Mouse (Mus musculus) brown adipose tissue, adult 24 weeks (tissue): Measurements from ENCODE around the gene Hykk. TPM values are rescaled to one million over a fixed set of nuclear protein-coding genes. Genes with fewer than 3 reads are reported as not detected.
"Not testable (repeated sequence)": the region's sequence is repeated elsewhere in the genome, so short reads cannot be mapped to it uniquely, and the experiment has no call there.

Experiments used
- H3K27ac ChIP-seq: fragments of 200-500 bp; replicated peaks from 2 replicates; pipeline ENCODE4 v1.5.1; 2012; ENCODE audit warnings: low read depth, mild to moderate bottlenecking, low read length
- H3K4me1 ChIP-seq: fragments of 200-500 bp; 2 replicates; pipeline ENCODE4 v1.6.1; 2012; ENCODE audit warnings: low read length, mixed read lengths; ENCODE audit not compliant: control insufficient read depth, insufficient read depth, insufficient read length
- H3K4me3 ChIP-seq: fragments of 200-500 bp; 2 replicates; pipeline ENCODE4 v1.5.1; 2012; ENCODE audit warnings: low read depth, mild to moderate bottlenecking, low read length, moderate library complexity; ENCODE audit not compliant: insufficient read depth
- polyA plus RNA-seq: library from polyadenylated mRNA; stranded (reverse); fragments of >200 nt; gene quantifications from 2 replicates; pipeline ENCODE4 v1.2.4, GENCODE M21; 2012; ENCODE audit not compliant: missing spikeins, insufficient read depth, insufficient read length

Gene Hykk
- polyA plus RNA-seq, 1 experiment: 2.0 TPM

DNA sequence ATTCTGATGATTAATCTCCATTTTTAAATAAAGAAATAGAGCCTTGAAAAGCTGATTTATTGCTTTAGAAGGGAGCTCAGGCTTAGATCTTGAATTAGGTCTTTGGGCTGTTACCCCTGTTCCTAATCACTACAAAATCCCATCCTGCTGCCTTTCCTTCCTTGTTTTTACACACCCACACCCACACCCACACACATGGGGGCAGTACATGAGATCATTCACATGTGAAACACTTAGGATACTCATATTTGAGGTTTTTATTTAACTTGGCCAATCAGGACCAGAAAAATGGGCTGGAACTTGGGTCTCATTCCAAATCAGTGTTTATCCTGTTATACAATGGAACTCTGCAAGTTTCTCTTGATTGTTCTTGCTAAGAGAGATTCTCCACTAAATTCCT, 32.4 kb downstream of the Hykk start:
- H3K4me1 ChIP-seq: peaks cover 5% of the 10 kb centered on the region; the same call in 1 of the 2 replicates
- H3K27ac ChIP-seq: no peak overlapping the region

DNA sequence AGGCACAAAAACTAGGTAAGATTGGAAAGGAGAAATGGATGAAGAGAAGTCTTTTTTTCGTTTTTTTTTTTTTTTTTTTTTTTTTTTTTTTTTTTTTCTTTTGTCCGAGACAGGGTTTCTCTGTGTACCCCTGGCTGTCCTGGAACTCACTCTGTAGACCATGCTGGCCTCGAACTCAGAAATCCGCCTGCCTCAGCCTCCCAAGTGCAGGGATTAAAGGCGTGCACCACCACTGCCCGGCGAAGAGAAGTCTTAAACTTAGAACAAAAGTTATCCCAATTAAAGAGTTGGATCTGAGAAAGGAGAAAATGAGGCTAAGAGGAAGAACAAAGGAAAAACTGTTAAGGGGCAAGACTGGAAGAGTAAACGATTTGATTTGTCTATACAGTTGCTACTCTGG, 33.1 kb downstream of the Hykk start:
- H3K4me3 ChIP-seq: peak overlapping the region; percentile 53
- not testable (repeated sequence) for H3K4me1 ChIP-seq, H3K27ac ChIP-seq

More for the DNA sequence above, 32.4 kb downstream of the Hykk start:
- H3K4me3 ChIP-seq: no peak overlapping the region

DNA sequence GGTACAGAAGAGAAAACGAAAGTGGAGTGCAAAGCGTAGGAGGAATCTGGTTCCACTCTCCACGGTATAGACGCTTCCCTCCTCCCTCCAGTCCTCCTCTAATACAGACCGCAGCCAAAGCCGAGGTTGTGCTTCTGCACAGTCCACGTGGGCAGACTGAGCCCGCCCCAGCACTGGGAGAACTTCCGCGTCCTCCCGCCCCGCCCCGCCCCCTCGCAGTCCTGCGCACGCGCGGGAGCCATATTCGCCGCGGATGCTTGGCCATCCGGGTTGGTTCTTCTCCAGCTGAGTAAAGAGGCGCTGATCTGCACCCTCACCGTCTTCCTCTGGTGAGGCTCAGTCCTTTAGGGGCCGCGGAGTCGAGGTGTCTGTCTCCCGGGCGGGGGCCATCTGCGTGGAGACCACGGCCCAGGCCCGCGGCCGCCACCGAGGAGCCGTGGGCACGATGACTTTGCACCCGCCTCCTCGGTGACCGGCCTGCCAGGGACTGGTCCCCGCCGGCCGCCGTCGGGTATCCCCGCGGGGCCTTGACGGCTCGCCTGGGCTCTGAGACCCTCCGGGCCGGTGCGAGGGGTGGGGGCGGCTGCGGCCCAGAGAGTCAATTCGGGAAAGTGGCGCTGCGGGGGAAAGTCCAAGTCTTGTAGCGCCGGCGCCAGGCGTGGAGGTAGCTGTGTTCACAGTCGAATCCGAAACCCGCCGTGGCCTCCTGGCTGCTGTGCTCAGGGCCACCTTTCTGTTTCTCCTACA, 33.7 kb downstream of the Hykk start, which contains the start of the genes Psma4 and AY074887:
TSS of gene Psma4 (plus strand) at position 216 of the 747 bp plus-strand sequence.
TSS of gene AY074887 (minus strand) at position 424 of the 747 bp plus-strand sequence.
- peaks cover 5% of the 10 kb centered on the region; the same call in 1 of the 2 replicates for H3K4me1 ChIP-seq
- H3K4me3 ChIP-seq: peak within 1 kb of the TSS; percentile 95
- H3K27ac ChIP-seq: peak within 1 kb of the TSS; percentile 85

DNA sequence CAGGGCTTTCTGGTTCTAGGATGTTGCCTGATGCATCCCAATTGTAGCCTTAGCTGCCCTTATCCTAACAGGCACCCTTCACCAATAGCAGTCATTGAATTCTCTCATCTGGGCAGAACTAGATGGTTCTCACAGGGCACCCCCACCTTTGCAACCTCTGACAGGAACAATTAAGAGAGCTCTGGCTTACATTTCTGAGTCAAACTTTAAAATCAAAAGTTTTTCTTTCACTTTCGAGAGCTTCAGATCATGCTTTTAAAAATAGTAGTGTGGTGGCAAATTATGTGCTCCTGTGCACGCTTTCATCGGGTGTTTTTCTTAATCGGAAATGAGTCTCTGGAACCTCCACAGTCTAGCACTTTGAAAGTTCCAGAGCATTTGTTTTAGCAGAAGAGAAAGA, 44.0 kb downstream of the Hykk start:
- H3K4me1 ChIP-seq: no peaks in the 10 kb centered on the region
- H3K4me3 ChIP-seq: no peak overlapping the region
- H3K27ac ChIP-seq: no peak overlapping the region

DNA sequence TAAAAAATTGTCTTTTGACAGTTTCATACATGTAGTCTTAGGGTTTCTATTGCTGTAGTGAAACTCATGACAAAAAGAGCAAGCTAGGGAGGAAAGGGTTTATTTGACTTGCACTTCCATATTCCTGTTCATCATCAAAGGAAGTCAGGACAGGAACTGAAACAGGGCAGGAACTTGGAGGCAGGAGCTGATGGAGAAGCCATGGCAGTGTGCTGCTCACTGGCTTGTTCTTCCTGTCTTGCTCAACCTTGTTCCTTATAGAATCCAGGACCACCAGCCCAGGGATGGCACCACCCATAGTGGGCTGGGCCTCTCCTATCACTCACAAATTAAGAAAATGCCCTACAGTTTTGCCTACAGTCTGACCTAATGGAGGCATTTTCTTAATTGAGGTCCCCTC, 46.6 kb downstream of the Hykk start:
- Histone ChIP-seq H3K27ac (no peak overlapping the region), H3K4me3 (no peak overlapping the region), H3K4me1 (no peaks in the 10 kb centered on the region)

DNA sequence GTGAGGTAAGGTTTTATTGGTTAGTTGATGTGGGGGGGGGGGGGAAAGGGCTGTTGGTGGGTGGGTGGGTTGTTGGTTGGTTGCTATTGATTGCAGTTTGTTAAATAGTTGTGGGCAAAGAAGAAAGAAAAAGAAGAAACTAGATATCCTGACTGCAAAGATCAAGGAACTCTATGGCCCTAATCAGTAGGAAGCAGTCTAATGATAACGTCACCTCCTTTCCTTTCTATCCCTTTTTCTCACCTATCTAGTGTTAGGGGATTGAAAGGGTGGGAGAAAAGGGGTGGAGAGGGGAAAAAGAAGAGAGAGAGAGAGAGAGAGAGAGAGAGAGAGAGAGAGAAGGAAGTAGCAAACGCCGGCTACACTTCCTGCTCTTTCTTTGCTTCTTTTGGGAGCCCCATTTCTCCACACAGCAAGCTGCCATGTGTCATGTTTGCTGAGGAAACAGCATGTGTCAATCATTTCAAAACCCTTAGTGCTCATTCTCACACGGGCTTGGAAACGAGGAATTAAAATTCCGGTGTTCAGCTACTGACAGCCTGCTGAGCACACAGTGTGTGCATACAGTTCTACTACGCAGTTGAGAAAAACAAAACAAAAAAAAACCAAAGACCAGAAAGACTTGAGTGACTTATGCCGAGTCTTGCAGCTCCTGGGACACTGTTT, 53.0 kb downstream of the Hykk start:
- no peak overlapping the region for H3K4me3 ChIP-seq
- H3K4me1 ChIP-seq: no peaks in the 10 kb centered on the region
- no peak overlapping the region for H3K27ac ChIP-seq

DNA sequence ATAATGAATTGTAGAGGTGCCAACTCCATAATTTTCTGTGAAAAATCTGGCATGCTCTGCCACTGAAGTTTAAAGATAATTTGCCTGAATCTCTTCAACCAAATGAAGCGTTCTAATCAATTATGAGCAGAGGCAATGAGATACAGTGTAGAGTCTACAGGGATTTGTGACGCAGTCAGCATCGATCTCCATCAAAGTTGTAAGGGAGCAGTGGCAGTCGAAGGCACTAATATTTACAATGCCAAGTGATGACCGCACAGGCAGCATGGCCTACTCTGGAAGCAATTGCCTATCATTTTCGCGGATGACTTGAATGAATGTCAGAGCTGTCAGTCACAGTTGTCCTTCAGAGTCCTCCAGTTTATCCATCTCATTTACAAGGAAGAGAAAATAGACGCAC, 63.6 kb downstream of the Hykk start, which contains the start of gene Chrna5:
TSS of gene Chrna5 (plus strand) at position 207 of the 400 bp plus-strand sequence.
- H3K4me1 ChIP-seq: no peaks in the 10 kb centered on the region
- H3K27ac ChIP-seq: no peak within 1 kb of the TSS
- peak within 1 kb of the TSS; percentile 57 for H3K4me3 ChIP-seq

DNA sequence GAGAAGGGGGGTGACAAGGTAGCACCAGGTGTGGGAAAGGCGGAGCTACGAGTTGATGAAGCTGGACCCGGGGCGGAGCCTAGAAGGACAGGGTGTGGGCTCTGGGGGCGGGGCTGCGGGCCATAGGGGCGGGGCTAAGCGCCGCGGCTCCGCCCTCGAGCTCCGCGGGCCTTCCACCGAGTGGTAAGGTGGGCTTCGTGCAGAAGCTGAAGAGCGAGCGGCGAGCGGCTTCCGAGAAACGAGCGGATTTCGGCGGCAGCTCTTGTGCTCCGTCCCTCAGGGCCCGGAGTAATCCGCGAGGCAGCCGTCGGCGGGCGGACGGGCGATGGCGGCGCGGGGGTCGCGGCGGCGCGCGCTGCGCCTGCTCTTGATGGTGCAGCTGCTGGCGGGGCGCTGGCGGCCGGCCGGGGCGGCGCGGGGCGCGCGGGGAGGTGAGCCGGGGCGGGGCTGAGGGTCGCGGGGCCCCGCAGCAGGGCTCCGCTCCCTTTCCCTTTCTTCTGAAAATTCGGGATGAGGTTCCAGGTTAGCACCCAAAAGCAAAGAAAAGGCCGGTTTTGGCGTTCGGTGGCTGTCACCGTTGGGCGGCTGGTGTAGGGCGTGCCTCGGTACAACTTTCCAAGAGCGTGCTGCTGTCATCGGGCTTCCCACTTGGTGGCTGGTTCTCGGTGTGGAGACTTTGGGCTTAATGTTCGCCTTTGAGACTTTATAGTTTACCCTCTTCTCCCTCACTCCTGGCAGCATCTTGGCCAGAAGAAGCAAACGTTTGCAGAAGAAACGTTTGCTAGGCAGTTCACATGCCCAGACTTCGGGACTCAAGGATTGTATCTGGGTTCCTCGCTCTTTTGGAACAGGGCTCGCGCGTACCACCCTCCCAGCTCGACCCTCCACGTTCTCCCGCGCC, 64.5 kb downstream of the Hykk start:
- H3K4me1 ChIP-seq: no peaks in the 10 kb centered on the region
- H3K27ac ChIP-seq: no peak overlapping the region
- peak overlapping the region; percentile 57 for H3K4me3 ChIP-seq

DNA sequence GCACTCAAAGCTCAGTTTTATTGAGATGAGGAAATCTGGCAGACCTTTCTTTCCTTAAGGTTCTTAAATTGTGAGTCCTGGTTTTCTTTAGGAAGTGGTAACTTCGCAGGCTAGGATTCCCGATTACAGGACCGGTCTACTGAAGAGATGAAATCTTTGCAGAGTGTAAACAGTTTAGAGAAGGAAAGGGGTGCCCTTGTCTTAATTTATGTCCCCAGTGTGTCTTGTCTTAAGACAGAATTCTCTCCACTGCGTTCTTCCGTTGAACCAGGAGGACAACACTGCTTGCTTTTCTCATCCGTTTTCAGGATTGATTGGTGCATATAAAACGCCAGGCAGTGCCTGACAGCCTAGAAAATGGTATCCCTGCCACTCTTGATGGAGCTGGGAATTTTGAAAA, 65.3 kb downstream of the Hykk start:
- Histone ChIP-seq H3K4me1 (no peaks in the 10 kb centered on the region), H3K27ac (no peak overlapping the region), H3K4me3 (no peak overlapping the region)

DNA sequence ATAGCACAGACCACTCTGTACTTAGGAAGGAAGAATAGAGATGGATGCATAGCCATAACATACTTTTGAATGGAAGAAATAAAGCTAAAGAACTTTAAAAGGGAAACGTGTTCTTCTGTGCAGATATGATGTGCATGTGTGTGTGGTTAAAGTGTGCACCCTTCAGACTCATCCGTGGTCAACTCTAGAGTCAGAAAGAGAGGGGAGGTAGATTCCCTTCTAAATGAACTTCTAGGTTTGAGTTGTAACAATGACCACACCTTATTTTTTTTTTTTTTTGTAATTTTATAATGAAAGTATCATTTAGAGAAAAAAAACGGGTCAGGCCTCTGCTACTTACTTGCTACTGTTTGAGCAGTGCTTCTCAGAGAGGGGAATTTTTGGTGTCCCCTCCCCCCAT, 73.3 kb downstream of the Hykk start:
- H3K4me3 ChIP-seq: no peak overlapping the region
- H3K4me1 ChIP-seq: no peaks in the 10 kb centered on the region
- no peak overlapping the region for H3K27ac ChIP-seq

DNA sequence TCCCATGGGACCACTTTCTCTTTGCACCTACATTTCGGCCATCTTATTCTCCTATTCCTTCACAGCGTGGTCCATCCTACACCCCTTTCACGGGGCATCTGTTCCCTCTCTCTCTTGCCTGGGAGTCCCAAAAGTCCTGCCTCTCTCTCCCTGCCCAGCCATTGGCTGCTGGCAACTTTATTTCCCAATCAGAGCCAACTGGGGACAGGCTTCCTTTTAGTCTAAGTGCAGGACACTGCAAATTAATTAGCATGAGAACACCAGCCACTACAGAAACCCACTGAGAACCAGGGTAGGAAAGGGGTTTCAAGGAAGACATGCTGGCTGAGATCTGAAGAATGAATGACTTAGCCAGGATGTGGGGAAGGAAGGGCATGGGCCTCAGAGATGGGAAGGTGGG, 77.3 kb downstream of the Hykk start:
- Histone ChIP-seq H3K4me3 (no peak overlapping the region), H3K4me1 (no peaks in the 10 kb centered on the region), H3K27ac (no peak overlapping the region)

DNA sequence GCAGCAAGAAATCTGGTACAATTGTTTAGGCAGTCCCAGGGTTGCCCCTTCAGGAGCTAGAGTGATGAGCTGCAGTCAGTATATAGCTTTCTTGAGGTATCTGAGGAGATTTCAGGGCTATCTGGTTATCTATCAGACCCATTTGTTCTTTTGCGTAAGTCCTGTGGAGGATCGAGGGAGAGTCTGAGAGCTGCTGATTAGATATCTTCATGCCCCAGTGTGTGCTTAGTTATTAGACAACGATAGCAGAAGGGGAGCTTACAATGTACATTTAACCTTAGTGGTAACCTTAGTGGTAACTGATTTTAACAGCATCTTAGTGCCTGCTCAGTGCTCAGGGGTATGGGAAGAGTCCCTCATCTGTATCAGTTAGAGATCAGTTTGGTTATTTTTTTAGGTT, 78.6 kb downstream of the Hykk start:
- Histone ChIP-seq H3K4me1 (no peaks in the 10 kb centered on the region), H3K4me3 (no peak overlapping the region), H3K27ac (no peak overlapping the region)
